Mouse (Mus musculus) neural tube, embryonic 13.5 days (tissue): ENCODE results near the gene Rnasek. TPM values are rescaled to one million over a fixed set of nuclear protein-coding genes. Genes with fewer than 3 reads are reported as not detected.
A peak's percentile ranks its signal among the peaks of the same experiment; 100 is the strongest.

ENCODE experiments used
- ATAC-seq: fragments of 200-750 bp; cut with Nextera tagmentation; 2 replicates; pipeline ENCODE4 v1.8.0; 2017; ENCODE audit warnings: low read depth, mild to moderate bottlenecking, moderate TSS enrichment, moderate library complexity
- H3K27ac ChIP-seq: fragments of 300-500 bp; sonication (generic); replicated peaks from 2 replicates; pipeline ENCODE4 v1.5.1; 2015; ENCODE audit warnings: moderate library complexity, mild to moderate bottlenecking, inconsistent platforms
- H3K27me3 ChIP-seq: fragments of 300-500 bp; sonication (generic); 2 replicates; pipeline ENCODE4 v1.6.1; 2015; ENCODE audit warnings: mild to moderate bottlenecking, inconsistent platforms
- H3K36me3 ChIP-seq: fragments of 300-500 bp; sonication (generic); 2 replicates; pipeline ENCODE4 v1.6.1; 2015; ENCODE audit warnings: mild to moderate bottlenecking, inconsistent platforms
- H3K4me1 ChIP-seq: fragments of 300-500 bp; sonication (generic); replicated peaks from 2 replicates; pipeline ENCODE4 v1.6.1; 2015; ENCODE audit warnings: inconsistent platforms
- H3K4me2 ChIP-seq: fragments of 300-500 bp; sonication (generic); 2 replicates; pipeline ENCODE4 v1.6.1; 2015; ENCODE audit warnings: inconsistent platforms, mild to moderate bottlenecking, moderate library complexity
- H3K4me3 ChIP-seq: fragments of 300-500 bp; sonication (generic); 2 replicates; pipeline ENCODE4 v1.5.1; 2015; ENCODE audit warnings: mild to moderate bottlenecking, inconsistent platforms
- H3K9ac ChIP-seq: fragments of 300-500 bp; sonication (generic); 2 replicates; pipeline ENCODE4 v1.6.1; 2015; ENCODE audit warnings: moderate library complexity, mild to moderate bottlenecking, inconsistent platforms
- H3K9me3 ChIP-seq: fragments of 300-500 bp; sonication (generic); 2 replicates; pipeline ENCODE4 v1.6.1; 2016; ENCODE audit warnings: inconsistent platforms
- WGBS: fragments of 180-500 bp; shearing (Covaris S2); methylation state at CpG from one replicate; pipeline ENCODE4 v1.1.7; 2015; 5-methylcytosine and 5-hydroxymethylcytosine counted together
- polyA plus RNA-seq: library from polyadenylated mRNA; unstranded; fragments of >200 nt; fragmentation: Nextera tagmentation; extraction: Ambion mirVana; gene quantifications from 2 replicates; pipeline ENCODE4 v1.2.1, GENCODE M21; 2015

Rnasek gene
- polyA plus RNA-seq, 1 experiment from 2014 or later: 382 TPM

- ATAC-seq: no peak
- Histone ChIP-seq H3K27ac (no peak overlapping the region), H3K9me3 (no peaks in the 10 kb centered on the region), H3K36me3 (peaks cover 20% of the 10 kb centered on the region), H3K9ac (no peak overlapping the region), H3K27me3 (peaks cover 26% of the 10 kb centered on the region), H3K4me3 (no peak overlapping the region), H3K4me1 (peaks cover 49% of the 10 kb centered on the region), H3K4me2 (no peak overlapping the region)
- WGBS: 52% methylated on average over 5 of the region's 5 CpGs
Measured at GRCm38 (mm10) chr11:70234037-70234436, 5.6 kb downstream of the Rnasek start.

- Histone ChIP-seq H3K36me3 (peaks cover 20% of the 10 kb centered on the region), H3K9me3 (no peaks in the 10 kb centered on the region), H3K4me2 (peak overlapping the region; percentile 53), H3K27me3 (peaks cover 36% of the 10 kb centered on the region), H3K9ac (peak overlapping the region; percentile 71), H3K4me1 (peaks cover 46% of the 10 kb centered on the region), H3K27ac (no peak overlapping the region), H3K4me3 (peak overlapping the region; percentile 33)
- no peak for ATAC-seq
- 42% methylated on average over 8 of the region's 8 CpGs for WGBS
Measured at GRCm38 (mm10) chr11:70233016-70233415, 6.6 kb downstream of the Rnasek start.

GRCm38 (mm10) chr11:70232546-70232945 is 7.1 kb downstream of the Rnasek start:
- Histone ChIP-seq H3K9me3 (no peaks in the 10 kb centered on the region), H3K4me2 (peak overlapping the region; percentile 53), H3K9ac (peak overlapping the region; percentile 71), H3K27ac (no peak overlapping the region), H3K4me1 (peaks cover 46% of the 10 kb centered on the region), H3K27me3 (peaks cover 41% of the 10 kb centered on the region), H3K4me3 (peak overlapping the region; percentile 33), H3K36me3 (peaks cover 20% of the 10 kb centered on the region)
- WGBS: 9% methylated on average over 8 of the region's 10 CpGs
- ATAC-seq: no peak

GRCm38 (mm10) chr11:70230239-70230727 is 9.4 kb downstream of the Rnasek start:
- peaks cover 13% of the 10 kb centered on the region for H3K36me3 ChIP-seq
- peak overlapping the region; percentile 30; the same call in 1 of the 2 replicates for H3K4me3 ChIP-seq
- H3K27me3 ChIP-seq: peaks cover 63% of the 10 kb centered on the region
- peak overlapping the region; percentile 39; the same call in 1 of the 2 replicates for H3K27ac ChIP-seq
- 2% methylated on average over 32 of the region's 32 CpGs for WGBS
- H3K4me1 ChIP-seq: peaks cover 45% of the 10 kb centered on the region
- peak overlapping the region; percentile 50 for H3K4me2 ChIP-seq
- H3K9ac ChIP-seq: no peak overlapping the region; the same call in 1 of the 2 replicates
- ATAC-seq: peak; percentile 19
- no peaks in the 10 kb centered on the region for H3K9me3 ChIP-seq

- H3K4me3 ChIP-seq: peak within 1 kb of the TSS; percentile 30
- peaks cover 45% of the 10 kb centered on the region for H3K4me1 ChIP-seq
- ATAC-seq: no peak
- WGBS: 3% methylated on average over 39 of the region's 39 CpGs
- H3K9me3 ChIP-seq: no peaks in the 10 kb centered on the region
- peak within 1 kb of the TSS; percentile 35 for H3K9ac ChIP-seq
- peak within 1 kb of the TSS; percentile 50 for H3K4me2 ChIP-seq
- H3K36me3 ChIP-seq: peaks cover 4% of the 10 kb centered on the region
- peaks cover 72% of the 10 kb centered on the region for H3K27me3 ChIP-seq
- H3K27ac ChIP-seq: peak within 1 kb of the TSS; percentile 39
Measured at GRCm38 (mm10) chr11:70229260-70230010, 10.2 kb downstream of the Rnasek start, which contains the start of gene Bcl6b. Gene Bcl6b (minus strand): TSS chr11:70229798.

- H3K27me3 ChIP-seq: peaks cover 78% of the 10 kb centered on the region
- no peaks in the 10 kb centered on the region for H3K9me3 ChIP-seq
- H3K27ac ChIP-seq: peak overlapping the region; percentile 33
- peak; percentile 46; the same call in 1 of the 2 replicates for ATAC-seq
- H3K9ac ChIP-seq: peak overlapping the region; percentile 35; the same call in 1 of the 2 replicates
- WGBS: under 1% methylated on average over 19 of the region's 19 CpGs
- H3K4me2 ChIP-seq: peak overlapping the region; percentile 50
- no peaks in the 10 kb centered on the region for H3K36me3 ChIP-seq
- peak overlapping the region; percentile 30 for H3K4me3 ChIP-seq
- peaks cover 45% of the 10 kb centered on the region for H3K4me1 ChIP-seq
Measured at GRCm38 (mm10) chr11:70228828-70229227, 10.8 kb downstream of the Rnasek start.

GRCm38 (mm10) chr11:70227661-70228245 is 11.9 kb downstream of the Rnasek start:
- 90% methylated on average over 4 of the region's 4 CpGs for WGBS
- Histone ChIP-seq H3K4me1 (peaks cover 40% of the 10 kb centered on the region), H3K4me2 (peak overlapping the region; percentile 50), H3K27ac (no peak overlapping the region), H3K9me3 (no peaks in the 10 kb centered on the region), H3K9ac (peak overlapping the region; percentile 31; the same call in 1 of the 2 replicates), H3K4me3 (peak overlapping the region; percentile 30; the same call in 1 of the 2 replicates), H3K36me3 (no peaks in the 10 kb centered on the region), H3K27me3 (peaks cover 83% of the 10 kb centered on the region)
- no peak for ATAC-seq

- 24% methylated on average over 5 of the region's 5 CpGs for WGBS
- Histone ChIP-seq H3K4me2 (peak overlapping the region; percentile 50), H3K36me3 (no peaks in the 10 kb centered on the region), H3K4me1 (peaks cover 40% of the 10 kb centered on the region), H3K27ac (no peak overlapping the region), H3K27me3 (peaks cover 83% of the 10 kb centered on the region), H3K9me3 (no peaks in the 10 kb centered on the region), H3K9ac (peak overlapping the region; percentile 52), H3K4me3 (peak overlapping the region; percentile 25)
- ATAC-seq: no peak
Measured at GRCm38 (mm10) chr11:70227126-70227525, 12.5 kb downstream of the Rnasek start.

GRCm38 (mm10) chr11:70226602-70226890 is 13.1 kb downstream of the Rnasek start:
- Histone ChIP-seq H3K27ac (0 out of 2 replicates have a peak overlapping the region, but pooled peaks have one; percentile 9), H3K36me3 (no peaks in the 10 kb centered on the region), H3K4me2 (peak overlapping the region; percentile 50), H3K4me3 (peak overlapping the region; percentile 25), H3K4me1 (peaks cover 46% of the 10 kb centered on the region), H3K9ac (peak overlapping the region; percentile 52), H3K9me3 (no peaks in the 10 kb centered on the region), H3K27me3 (peaks cover 80% of the 10 kb centered on the region)
- ATAC-seq: no peak
- 7% methylated on average over 18 of the region's 18 CpGs for WGBS

- H3K27me3 ChIP-seq: peaks cover 76% of the 10 kb centered on the region
- H3K36me3 ChIP-seq: no peaks in the 10 kb centered on the region
- no peak for ATAC-seq
- peaks cover 49% of the 10 kb centered on the region for H3K4me1 ChIP-seq
- peak overlapping the region; percentile 52 for H3K9ac ChIP-seq
- H3K9me3 ChIP-seq: no peaks in the 10 kb centered on the region
- 0 out of 2 replicates have a peak overlapping the region, but pooled peaks have one; percentile 9 for H3K27ac ChIP-seq
- WGBS: 19% methylated on average over 27 of the region's 27 CpGs
- H3K4me3 ChIP-seq: peak overlapping the region; percentile 25
- H3K4me2 ChIP-seq: peak overlapping the region; percentile 50
Measured at GRCm38 (mm10) chr11:70225798-70226601, 13.6 kb downstream of the Rnasek start.

- peaks cover 54% of the 10 kb centered on the region for H3K27me3 ChIP-seq
Measured at GRCm38 (mm10) chr11:70223724-70224123, 15.9 kb downstream of the Rnasek start.

More at GRCm38 (mm10) chr11:70223724-70224123, 15.9 kb downstream of the Rnasek start:
- H3K9me3 ChIP-seq: no peaks in the 10 kb centered on the region
- H3K27ac ChIP-seq: peak overlapping the region; percentile 34; the same call in 1 of the 2 replicates
- peaks cover 48% of the 10 kb centered on the region for H3K4me1 ChIP-seq
- no peak overlapping the region for H3K4me3 ChIP-seq
- H3K4me2 ChIP-seq: no peak overlapping the region
- WGBS: 91% methylated on average over 9 of the region's 9 CpGs
- no peak for ATAC-seq
- no peak overlapping the region for H3K9ac ChIP-seq
- no peaks in the 10 kb centered on the region for H3K36me3 ChIP-seq
